Mouse (Mus musculus) CD8-positive naive resting alpha-beta T cell, adult 2 months (primary cell): ENCODE data around the gene Mboat2.

ENCODE experiments used
- DNase-seq, 2 experiments: peaks; one replicate each; pipeline ENCODE4 v3.0.0; 2022; ENCODE audit warnings: low read depth in 2 of 2, low spot score in 2 of 2

Gene Mboat2

DNA sequence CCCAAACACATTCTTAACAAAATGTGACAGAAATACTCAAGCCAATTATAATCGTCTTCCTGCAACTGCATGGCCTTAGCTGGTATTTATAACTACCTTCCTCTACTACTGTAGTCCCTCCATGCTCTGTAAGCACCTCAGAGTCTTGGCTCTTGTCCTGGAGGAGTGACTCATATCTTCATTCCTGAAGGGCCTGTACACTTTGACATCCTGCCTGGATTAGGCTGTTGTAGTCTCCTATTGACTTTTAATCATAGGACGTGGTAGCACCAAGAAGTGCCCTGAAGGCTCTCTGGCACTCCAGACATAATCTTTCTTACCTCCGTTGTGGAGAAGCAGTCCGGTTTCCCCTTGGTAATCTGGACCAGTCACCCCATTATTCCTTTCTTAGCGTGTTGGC lies 64.7 kb downstream of the Mboat2 start:
- no peak for DNase-seq

DNA sequence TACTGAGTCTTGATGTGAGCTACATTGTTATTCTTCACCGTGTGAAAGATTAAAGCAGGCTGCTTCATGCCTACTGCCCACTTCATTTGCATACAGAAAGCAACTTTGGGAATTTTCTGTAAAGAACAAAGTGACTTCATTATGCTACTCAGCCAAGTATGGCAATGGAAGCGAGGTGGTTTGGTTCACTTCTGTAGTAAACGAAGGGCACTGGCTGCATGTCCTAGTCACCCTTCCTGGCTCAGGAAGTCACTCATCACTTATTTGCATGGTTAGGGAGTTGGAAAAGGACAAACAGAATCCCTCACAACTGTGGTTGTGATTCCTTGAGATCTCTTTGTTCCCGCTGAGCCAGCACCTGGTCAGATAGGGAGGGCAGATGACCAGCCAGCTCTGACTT lies 66.7 kb downstream of the Mboat2 start:
- no peak for DNase-seq

DNA sequence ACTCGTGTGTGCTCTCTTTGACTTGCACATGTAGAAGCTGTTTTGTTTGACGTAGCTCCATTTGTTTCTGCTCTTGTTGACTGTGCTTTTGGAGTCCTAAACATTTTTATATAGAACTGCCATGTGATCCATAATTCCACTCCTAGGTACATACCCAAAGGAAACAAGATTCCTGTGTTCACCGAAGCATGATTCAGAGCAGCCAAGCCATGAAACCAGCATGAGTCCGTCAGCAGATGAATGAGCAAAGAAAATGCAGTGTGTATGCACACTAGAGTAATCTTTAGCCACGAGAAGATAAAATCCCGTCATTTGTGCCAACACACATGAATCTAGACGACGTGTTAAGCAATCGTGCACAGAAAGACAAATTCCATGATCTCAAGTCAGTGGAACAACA lies 67.5 kb downstream of the Mboat2 start:
- DNase-seq, result no peak

DNA sequence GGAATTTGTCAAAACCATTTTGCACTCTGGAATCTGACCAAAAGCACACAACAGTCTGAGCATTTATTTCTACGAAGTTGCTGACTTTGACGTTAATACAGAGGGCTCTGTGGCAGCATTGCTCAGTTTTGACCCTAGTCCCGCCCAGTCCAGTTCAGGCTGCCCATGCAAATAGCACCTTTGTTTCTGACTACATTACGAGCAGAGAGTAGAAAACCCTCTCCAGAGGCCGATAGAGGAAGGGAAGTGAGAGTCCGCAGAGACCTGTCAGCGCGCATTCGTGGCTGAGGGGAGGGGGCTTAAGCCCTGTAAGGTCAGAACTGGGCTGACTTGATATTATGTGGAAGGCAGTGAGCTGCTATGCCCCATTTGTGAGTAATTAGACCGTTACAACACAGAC lies 69.0 kb downstream of the Mboat2 start:
- no peak for DNase-seq

DNA sequence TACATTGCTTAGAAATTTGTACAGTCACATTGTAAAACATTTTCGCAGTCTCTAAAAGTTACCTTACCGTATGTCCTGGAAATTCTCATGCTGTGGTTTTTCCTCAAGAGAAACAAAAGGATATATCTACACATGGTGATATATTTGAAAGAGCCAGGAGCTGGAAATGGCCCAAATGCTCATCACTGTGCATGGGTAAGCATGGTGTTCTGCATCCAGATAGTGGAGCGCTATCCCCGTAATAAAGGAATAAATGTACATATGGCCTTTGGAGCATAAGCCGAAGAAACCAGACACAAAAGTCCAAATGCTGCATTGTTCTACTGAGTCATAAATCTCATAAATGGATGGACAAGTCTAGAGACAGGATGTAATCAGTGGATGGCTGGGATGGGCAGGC lies 72.1 kb downstream of the Mboat2 start:
- no peak for DNase-seq

DNA sequence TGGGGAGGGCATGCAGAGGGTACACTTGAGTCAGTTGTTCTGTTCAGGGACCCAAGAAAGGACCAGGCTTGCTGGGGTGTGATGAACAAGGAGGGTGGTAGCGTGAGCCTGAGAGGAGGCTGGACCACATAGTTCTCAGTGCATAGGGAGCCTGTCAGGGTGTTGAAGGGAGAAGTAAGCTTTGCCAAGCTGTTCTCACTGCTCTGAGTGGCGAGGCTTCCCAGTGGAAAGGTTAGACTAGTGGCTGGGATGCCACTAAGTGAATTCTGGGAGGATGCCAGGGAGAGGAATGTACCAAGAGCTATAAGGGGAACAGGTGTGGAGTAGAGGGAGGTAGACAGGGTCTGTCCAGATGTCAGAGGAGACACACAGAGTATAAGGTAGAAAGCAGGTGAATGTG lies 77.2 kb downstream of the Mboat2 start:
- DNase-seq, result no peak

DNA sequence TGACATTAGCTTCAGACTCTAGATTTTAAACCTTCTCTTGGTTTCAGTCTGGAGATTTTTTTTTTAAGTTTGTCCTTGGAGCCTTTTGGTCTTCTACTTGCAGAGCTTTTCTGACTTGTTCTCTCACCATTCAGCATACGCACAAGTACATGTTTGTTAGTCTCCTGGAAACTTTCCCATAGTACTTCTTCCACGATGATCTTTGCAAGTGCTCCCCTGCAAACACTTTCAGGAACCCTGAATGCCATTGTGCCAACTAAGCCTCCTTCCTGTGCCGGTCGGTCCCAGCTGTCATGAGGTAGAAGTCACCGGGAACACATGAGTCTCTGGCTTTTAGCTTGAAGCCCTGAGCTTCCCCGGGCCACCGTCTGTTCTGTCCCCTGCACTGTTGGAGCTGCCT lies 79.0 kb downstream of the Mboat2 start:
- DNase-seq, result no peak

DNA sequence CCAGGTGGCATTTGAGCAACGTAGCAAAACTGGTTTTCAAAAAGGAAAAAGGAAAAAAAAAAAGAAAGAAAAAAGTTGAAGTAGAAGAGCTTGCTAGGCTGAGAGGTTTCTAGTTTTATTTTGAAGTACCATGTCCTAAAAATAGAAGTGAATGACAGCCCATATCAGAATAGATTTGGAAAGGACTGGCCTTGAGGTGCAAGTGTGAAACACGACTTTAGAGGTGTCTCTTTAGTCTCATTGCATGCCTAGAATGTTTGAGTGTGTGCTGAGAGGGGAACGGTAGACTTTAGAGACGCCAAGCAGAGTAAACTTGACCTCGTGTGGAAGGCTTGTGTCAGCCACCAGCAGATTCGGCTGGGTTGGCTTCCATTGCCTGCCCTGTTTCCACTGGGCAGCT lies 81.5 kb downstream of the Mboat2 start:
- no peak for DNase-seq

DNA sequence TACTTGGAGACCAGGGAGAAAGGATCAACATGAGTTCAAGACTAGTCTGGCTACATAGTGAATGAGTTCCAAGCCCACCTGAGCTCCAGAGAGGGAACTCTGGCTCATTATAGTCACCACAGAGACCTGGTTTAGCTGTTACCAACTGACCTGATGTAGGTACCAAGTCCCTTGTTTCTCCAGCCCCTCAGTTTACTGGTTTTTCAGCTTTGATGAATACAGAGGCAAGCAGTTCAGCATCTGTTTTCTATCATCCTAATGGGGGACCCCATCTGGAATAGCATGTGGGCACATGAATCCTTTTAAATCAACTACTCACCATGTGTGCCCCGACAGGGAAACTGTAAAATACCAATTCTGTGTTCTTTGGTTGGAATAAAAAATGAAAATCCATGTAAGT lies 82.2 kb downstream of the Mboat2 start:
- no peak for DNase-seq

DNA sequence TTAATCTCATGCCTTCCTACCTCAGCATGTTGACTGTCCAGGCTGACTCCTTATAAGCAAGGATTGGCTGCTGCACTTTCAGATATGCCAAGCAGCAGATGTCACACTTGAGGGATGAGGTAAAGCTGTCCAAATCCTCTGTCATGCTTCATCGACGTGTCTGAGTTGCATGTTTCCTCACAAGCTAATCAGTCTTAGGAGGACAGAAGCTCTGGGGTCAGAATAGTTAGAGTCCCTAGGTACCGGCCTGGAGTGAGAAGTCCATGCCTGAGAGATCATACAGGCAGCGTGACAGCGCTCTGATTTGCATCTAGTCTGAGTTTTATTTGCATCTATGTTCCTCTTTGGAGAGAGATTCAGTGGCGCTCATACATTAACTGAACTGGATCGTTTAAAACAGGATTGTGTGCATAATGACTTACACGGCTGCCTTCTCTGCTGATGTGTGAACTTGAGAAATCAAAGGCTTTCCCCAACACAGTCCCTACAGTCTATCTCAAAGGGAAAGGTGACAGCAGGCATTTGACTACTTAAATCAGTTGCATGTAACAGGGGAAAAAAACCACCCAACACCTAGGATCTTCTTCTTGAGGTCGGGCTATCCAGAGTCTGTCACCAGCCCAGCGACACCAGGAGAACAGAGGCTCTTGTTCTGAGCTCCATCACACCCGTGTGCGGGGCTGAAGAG lies 88.0 kb downstream of the Mboat2 start:
- no peak for DNase-seq

DNA sequence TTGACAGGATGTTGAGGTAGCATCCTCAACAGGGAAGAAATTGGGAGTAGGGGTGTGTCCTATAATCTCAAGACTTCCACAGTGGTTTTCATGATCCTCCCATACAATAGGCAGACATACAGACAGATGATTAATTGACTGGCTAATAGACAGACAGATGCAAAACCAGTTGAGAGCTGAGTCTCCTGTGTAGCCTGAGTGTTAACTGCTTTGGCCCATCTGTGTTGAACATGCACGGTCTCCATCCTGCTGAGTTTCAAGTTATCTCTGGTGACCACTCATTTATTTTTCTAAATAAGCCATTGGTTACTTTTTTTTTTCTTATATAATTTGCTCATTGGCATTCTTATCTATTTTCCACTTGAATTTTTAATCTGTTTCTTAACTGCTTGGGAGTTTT lies 90.2 kb downstream of the Mboat2 start:
- DNase-seq, result no peak

DNA sequence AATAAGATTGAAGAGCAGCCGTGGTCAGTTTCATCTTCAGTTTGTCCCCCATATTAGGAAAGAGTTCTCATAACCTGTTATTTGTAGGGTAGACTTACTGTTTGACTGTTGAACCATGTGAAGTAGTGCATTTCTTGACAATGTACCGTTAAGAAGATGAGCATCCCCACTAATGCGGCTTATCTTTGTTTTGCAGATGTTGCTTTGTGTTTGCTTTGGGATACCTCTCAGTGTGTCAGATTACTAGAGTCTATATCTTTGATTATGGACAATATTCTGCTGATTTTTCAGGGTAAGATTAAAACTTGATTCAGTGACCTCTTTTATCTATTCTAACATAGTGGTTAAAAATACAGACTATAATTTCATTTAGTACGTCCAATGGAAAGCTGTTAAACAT lies 93.3 kb downstream of the Mboat2 start:
- DNase-seq, result no peak

DNA sequence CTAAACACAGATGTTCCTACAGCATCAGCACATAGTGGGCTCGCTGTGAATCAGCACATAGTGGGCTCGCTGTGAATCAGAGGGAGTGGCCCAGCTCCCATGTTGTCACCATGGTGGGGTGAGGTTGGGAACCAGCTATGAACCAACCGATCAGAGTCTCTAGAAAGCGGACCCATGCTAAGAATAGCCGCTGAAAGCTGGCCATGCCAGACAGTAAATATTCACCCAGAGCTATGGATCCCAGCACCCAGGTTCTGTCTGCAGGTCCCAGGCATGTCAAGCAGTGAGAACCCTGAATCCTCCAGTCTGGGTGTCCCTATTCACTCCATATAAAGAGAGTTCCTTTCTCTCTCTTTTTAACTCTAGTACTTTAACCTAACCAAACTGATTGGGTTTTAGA lies 94.6 kb downstream of the Mboat2 start:
- DNase-seq, result no peak

DNA sequence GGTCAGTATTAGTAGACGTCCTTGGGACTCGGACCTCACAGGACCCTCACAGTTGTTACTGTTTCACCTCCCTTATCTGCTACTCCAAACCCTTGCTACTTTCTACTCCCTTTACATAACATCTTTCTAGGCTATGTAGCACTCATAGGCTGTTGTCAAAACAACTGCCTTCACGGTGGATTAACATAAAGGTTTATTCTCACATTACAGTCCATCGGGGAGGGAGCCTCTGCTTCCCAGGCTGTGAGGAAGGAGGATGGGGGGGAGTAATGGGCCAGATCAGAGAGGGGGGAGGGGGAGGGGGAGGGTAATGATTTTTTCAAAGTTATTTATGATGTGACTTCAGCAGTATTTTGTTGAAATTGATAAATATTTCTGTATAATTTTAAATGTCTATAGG lies 95.0 kb downstream of the Mboat2 start:
- no peak for DNase-seq

DNA sequence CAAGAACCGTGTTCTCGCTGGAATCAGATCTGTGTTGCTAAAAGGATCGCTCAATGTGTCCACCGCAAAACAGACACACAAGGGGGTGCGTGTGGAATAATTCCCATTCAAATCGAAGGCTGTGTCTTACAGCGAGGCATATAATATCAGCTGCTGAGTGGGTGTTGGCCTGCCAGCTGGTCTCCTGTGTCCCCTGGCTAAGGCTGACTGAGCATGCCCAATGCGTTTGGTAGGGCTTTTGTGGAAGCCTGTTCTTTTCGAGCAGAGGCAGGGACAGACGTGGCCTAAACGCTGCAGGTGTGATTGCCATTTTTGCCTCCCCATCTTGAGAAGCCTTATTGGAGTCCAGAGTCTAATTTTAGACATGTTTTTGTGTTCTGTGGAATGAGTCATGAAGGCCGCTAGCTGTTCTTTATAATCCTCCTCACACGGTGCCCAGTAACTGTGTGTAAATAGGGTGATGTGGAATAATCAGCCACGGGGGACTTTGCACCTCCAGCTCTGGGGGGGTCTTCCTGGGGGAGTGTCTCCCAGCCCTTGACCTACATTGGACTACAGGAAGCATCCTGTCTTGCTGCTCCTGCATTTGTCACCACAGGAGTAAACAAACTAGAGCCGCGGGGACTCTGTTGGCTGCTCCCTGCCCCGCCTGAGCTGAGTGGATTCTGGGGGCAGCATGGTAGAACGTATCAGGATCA lies 97.5 kb downstream of the Mboat2 start:
- DNase-seq, result no peak

DNA sequence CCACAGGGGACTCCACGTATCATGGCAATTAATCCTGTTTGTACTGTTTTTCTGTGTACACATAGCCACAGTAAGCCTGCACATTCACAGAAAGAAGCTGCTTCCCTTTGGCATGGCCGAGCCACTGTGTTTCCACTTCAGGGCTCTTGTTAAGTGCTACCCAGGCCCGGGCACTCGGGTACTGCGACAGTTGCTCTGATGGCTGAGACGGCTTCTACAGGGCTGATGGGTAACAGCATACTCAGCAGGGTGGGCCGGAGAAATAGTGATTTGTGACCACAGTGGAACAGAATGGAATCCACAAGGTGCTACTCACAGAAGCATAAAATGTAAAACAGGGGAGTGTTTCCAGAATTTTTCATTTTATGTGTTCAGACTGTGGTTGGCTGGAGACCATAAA lies 98.4 kb downstream of the Mboat2 start:
- DNase-seq, result no peak

DNA sequence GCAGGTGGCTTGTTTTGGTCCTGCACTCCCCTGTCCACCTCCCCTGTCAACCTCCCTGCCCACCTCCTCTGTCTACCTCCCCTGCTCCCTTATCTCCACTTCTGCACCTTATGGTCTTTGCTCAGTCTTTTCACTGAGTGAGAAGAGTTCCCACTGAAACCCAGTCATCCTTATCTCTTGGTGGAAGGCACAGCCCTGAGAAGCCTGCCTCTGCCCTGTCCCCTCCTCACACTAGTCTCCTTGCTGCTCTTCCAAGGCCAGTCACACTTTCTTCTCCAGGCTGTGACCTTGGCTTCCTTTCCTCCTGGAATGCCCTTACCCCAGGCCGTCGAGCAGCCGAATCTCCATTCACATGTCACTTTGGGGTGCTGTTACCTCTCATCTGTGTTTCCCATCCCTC lies 100.1 kb downstream of the Mboat2 start:
- DNase-seq, result no peak

DNA sequence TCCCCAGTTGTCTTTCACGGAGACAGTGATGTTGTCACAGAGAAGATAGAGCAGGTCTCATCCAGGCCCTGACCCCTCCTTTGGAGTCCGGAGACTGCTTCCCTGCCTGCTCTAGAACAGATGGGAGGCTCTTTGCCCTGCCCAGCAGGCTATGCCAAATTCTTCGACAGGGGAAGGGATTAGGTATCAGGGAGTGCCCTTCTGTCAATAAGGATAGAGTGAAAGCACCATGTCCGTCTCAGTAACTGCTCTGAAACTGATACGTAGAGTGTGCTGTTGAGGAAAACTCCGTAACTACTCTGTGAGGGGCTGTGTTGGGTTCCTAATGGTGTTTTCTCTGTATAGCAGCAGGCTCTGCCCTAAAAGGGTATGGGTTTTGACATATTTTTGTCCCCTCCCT lies 101.4 kb downstream of the Mboat2 start:
- no peak for DNase-seq

DNA sequence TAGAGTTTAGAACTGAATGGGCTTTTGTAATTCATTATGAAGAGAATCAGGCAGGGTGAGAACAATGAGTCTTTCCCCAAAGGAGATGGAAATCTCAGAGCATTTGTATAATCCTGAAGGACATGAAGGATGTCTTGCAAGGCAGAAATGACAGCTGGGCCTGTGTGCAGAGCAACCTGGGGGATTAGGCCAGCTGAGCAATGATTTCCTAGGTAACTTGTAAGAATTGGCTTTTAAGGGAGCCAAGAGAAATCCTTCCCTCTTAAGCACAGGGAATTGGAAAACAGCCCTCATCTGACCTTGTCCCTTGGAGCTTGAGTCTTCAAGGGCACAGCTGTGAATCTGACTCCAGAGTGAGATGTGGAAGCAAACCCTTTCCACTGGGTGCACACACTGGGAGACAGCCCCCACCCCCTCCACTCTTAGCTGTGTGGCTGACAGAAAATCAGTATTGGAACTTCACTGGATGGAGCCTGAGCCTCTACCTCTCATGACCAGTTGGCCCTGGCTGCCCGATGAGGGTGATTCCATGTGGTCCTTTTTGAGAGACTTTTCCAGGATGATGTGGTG lies 102.6 kb downstream of the Mboat2 start:
- DNase-seq, result no peak

DNA sequence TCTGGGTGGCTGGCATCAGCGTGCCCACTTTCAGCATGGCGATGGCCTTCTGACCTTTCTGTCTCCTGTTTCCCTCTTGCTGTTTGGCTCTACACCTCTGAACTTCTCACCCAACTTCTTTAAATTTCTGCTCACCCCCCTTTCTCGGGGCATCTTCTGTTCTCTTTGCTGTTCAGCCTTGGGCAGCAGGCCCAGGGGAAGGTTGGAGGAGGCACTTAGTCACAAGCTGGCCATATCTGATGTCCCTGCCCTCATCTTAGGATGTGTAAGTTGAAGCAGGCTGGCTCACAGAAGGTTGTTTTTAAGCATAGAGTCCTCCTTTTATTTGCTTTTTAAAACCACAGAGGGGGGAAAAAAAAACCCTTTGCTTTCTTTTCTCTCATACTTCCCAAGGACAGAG lies 103.3 kb downstream of the Mboat2 start:
- DNase-seq, result no peak

DNA sequence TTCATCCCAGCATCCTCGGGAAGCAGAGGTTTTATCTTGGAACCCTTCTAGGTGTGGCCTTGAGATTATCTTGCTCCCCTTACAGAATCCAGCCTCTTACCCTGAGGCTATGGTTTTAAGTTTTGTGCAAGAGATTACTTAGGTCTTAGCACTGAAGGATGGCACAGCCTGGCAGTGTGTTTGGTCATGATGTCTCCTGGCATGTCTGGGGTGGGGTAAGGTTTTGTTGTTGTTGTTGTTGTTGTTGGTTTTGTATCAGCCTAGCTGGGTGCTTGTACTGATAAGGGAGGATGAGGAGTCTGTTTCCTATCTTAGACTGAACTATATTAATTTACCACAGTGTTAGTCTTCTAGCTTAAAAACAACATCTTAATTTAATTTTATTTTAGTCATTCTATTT lies 105.6 kb downstream of the Mboat2 start:
- DNase-seq, result no peak

DNA sequence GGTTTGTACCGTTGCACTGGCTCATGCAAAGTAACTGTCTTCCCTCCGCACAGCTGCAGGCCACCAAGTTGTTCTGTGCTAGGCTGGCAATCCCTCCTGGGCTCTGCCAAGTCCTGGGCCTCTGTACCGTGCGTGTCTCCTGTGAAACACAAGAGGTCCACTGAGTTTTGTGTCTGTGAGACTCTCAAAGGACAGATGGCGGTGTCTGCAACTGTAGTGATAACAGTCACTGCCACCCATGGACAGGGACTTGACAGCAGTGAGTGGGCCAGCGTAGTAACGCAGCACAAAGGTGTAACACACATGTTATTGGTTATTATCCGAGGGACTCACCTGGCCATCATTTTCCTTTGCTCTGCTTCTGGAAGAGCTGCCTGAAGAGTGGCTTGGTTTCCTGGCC lies 108.7 kb downstream of the Mboat2 start:
- no peak for DNase-seq
